Mouse (Mus musculus): ENCODE results near the gene Hoxa9.

DNA sequence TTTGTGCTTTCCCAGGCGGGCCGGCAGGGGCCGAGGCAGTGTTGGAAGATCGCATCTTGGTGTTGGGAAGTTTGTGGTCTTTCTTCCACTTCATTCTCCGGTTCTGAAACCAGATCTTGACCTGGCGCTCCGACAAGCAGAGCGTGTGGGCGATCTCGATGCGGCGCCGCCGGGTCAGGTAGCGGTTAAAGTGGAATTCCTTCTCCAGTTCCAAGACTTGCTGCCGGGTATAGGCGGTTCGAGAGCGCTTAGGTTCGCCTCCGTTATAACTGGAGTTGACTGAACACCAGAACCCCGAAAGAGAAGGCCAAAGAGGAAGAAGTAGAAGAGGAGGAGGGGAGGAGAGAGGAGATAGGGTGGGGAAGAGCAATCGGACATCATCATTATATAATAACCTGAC, 40.5 kb downstream of the Hoxa9 start:
- TF ChIP-seq CTCF (IDR thresholded peaks at IDR 0.05; ENCODE audit: low read depth, low read length) (no peak), POLR2A (IDR thresholded peaks at IDR 0.05; ENCODE audit: borderline replicate concordance, low read depth, low read length) (no peak)

Measured in bone marrow macrophage, adult 2 months (primary cell).